Mouse (Mus musculus) neural tube, embryonic 12.5 days (tissue): ENCODE measurements around the gene Brsk1. TPM values are rescaled to one million over a fixed set of nuclear protein-coding genes. Genes with fewer than 3 reads are reported as not detected.
A peak's percentile ranks its signal among the peaks of the same experiment; 100 is the strongest.

ENCODE experiments used
- ATAC-seq: fragments of 200-750 bp; cut with Nextera tagmentation; 2 replicates; pipeline ENCODE4 v1.8.0; 2017; ENCODE audit warnings: low read depth, mild to moderate bottlenecking, moderate TSS enrichment, moderate library complexity; ENCODE audit not compliant: low FRiP score
- H3K27ac ChIP-seq: fragments of 300-500 bp; sonication (generic); 2 replicates; pipeline ENCODE4 v1.5.1; 2016
- H3K27me3 ChIP-seq: fragments of 300-500 bp; sonication (generic); replicated peaks from 2 replicates; pipeline ENCODE4 v1.6.1; 2016; ENCODE audit warnings: mild to moderate bottlenecking
- H3K36me3 ChIP-seq: fragments of 300-500 bp; sonication (generic); 2 replicates; pipeline ENCODE4 v1.6.1; 2016; ENCODE audit warnings: mild to moderate bottlenecking
- H3K4me1 ChIP-seq: fragments of 300-500 bp; sonication (generic); 2 replicates; pipeline ENCODE4 v1.6.1; 2016
- H3K4me2 ChIP-seq: fragments of 300-500 bp; sonication (generic); replicated peaks from 2 replicates; pipeline ENCODE4 v1.6.1; 2016; ENCODE audit warnings: mild to moderate bottlenecking
- H3K4me3 ChIP-seq: fragments of 300-500 bp; sonication (generic); 2 replicates; pipeline ENCODE4 v1.5.1; 2016
- H3K9ac ChIP-seq: fragments of 300-500 bp; sonication (generic); 2 replicates; pipeline ENCODE4 v1.6.1; 2016; ENCODE audit warnings: mild to moderate bottlenecking
- H3K9me3 ChIP-seq: fragments of 300-500 bp; sonication (generic); 2 replicates; pipeline ENCODE4 v1.6.1; 2016; ENCODE audit warnings: mild to moderate bottlenecking
- WGBS: fragments of 180-500 bp; shearing (Covaris S2); methylation state at CpG from one replicate; pipeline ENCODE4 v1.1.7; 2016; 5-methylcytosine and 5-hydroxymethylcytosine counted together
- polyA plus RNA-seq: library from polyadenylated mRNA; unstranded; fragments of >200 nt; fragmentation: Nextera tagmentation; extraction: Ambion mirVana; gene quantifications from 2 replicates; pipeline ENCODE4 v1.2.1, GENCODE M21; 2016

The Brsk1 gene
- polyA plus RNA-seq, 1 experiment from 2014 or later = 5.0 TPM

DNA sequence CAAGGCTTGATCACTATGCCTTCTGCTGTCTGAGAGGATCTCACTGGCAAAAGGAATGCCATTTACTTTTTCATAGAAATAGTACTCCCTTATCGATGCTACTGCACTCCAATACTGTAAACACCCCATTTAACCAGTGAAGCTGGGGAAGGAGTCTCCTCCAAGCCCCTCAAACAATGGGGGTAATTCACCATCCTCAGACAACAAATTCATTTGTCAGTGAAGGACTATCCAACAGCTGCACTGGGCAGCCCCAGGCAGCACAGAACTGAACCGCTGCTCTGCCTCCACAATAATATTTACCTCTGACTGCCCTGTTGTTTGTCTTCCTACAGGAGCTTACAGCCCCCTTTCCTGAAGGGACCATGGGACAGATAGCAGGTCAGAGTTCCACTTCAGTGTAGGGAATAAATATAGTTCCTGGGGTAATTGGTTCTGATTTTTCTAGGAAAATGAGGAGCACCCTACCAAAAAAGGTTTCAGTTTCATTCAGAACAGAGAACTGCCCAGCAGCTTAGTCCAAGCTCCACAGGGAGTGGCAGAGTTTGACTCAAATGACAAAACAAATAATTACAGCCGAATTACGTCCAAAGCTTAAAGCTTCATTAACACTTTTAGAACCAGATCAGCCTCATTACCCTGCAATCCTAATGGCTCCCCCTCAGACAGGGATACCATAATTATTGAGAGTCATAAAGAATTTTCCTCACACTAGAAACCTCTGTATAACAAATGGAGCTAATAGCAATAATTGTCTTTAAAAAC, 74.7 kb downstream of the Brsk1 start:
- WGBS = 15% methylated on average over 4 of the region's 4 CpGs
- H3K4me2 ChIP-seq = 0 out of 2 replicates have a peak overlapping the region, but pooled peaks have one; percentile 1
- peaks cover 8% of the 10 kb centered on the region for H3K4me1 ChIP-seq
- H3K27ac ChIP-seq = no peak overlapping the region
- H3K9ac ChIP-seq = no peak overlapping the region
- H3K36me3 ChIP-seq = no peaks in the 10 kb centered on the region
- no peak overlapping the region for H3K4me3 ChIP-seq
- no peak for ATAC-seq
- H3K27me3 ChIP-seq = no peaks in the 10 kb centered on the region
- no peaks in the 10 kb centered on the region for H3K9me3 ChIP-seq

Other genes starting within 250 kb of the Brsk1 start
- 29.0 and 29.8 TPM in 2 replicates for gene Rdh13, start 245.0 kb upstream of the Brsk1 start, polyA plus RNA-seq
- gene Eps8l1, start 229.9 kb upstream of the Brsk1 start, polyA plus RNA-seq = 8.7 and 8.9 TPM in 2 replicates
- gene Ppp1r12c, start 188.9 kb upstream of the Brsk1 start, polyA plus RNA-seq = 61.1 and 72.5 TPM in 2 replicates
- gene Tnnt1, start 174.2 kb upstream of the Brsk1 start, polyA plus RNA-seq = 58.1 and 75.1 TPM in 2 replicates
- gene Tnni3, start 166.4 kb upstream of the Brsk1 start, polyA plus RNA-seq = 2.8 and 2.9 TPM in 2 replicates
- gene Dnaaf3, start 158.2 kb upstream of the Brsk1 start, polyA plus RNA-seq = 1.2 and 1.7 TPM in 2 replicates
- gene Syt5, start 143.1 kb upstream of the Brsk1 start, polyA plus RNA-seq = 27.9 and 28.6 TPM in 2 replicates
- gene Ptprh, start 86.6 kb upstream of the Brsk1 start, polyA plus RNA-seq = not detected in 2 replicates
- gene Tmem86b, start 59.2 kb upstream of the Brsk1 start, polyA plus RNA-seq = 3.5 and 4.0 TPM in 2 replicates
- 11.1 and 13.9 TPM in 2 replicates for gene Ppp6r1, start 31.6 kb upstream of the Brsk1 start, polyA plus RNA-seq
- gene Hspbp1, start 5.5 kb upstream of the Brsk1 start, polyA plus RNA-seq = 119 and 122 TPM in 2 replicates
- gene Tmem150b, start 34.6 kb downstream of the Brsk1 start, polyA plus RNA-seq = 0.11 and 0.14 TPM in 2 replicates
- gene Kmt5c, start 49.5 kb downstream of the Brsk1 start, polyA plus RNA-seq = 96.5 and 98.5 TPM in 2 replicates
- 27.3 and 33.4 TPM in 2 replicates for gene Cox6b2, start 62.5 kb downstream of the Brsk1 start, polyA plus RNA-seq
- gene Fam71e2, start 80.7 kb downstream of the Brsk1 start, polyA plus RNA-seq = not detected in 2 replicates
- 0.34 and 0.51 TPM in 2 replicates for gene Il11, start 92.3 kb downstream of the Brsk1 start, polyA plus RNA-seq
- not detected in 2 replicates for gene Tmem190, start 92.3 kb downstream of the Brsk1 start, polyA plus RNA-seq
- gene Tmem238, start 99.1 kb downstream of the Brsk1 start, polyA plus RNA-seq = 2.7 and 3.1 TPM in 2 replicates
- gene Rpl28, start 102.3 kb downstream of the Brsk1 start, polyA plus RNA-seq = 311 and 322 TPM in 2 replicates
- gene Ube2s, start 122.0 kb downstream of the Brsk1 start, polyA plus RNA-seq = 380 and 386 TPM in 2 replicates
- 6.0 and 6.5 TPM in 2 replicates for gene Shisa7, start 154.1 kb downstream of the Brsk1 start, polyA plus RNA-seq
- gene Isoc2b, start 179.7 kb downstream of the Brsk1 start, polyA plus RNA-seq = 4.8 and 5.4 TPM in 2 replicates
- gene Isoc2a, start 186.5 kb downstream of the Brsk1 start, polyA plus RNA-seq = 0.91 and 0.93 TPM in 2 replicates
- gene Gm36210, start 215.9 kb downstream of the Brsk1 start, polyA plus RNA-seq = 0.29 TPM in 1 of 2 replicates, not detected in the other
- gene Zfp628, start 224.6 kb downstream of the Brsk1 start, polyA plus RNA-seq = 4.4 and 4.5 TPM in 2 replicates
- 13.0 and 13.7 TPM in 2 replicates for gene Nat14, start 231.4 kb downstream of the Brsk1 start, polyA plus RNA-seq
- 2.5 and 3.0 TPM in 2 replicates for gene Ssc5d, start 235.2 kb downstream of the Brsk1 start, polyA plus RNA-seq